9 mouse cellular contexts compared by ENCODE assay signal in genomic region chr8:83342693-83343092, GRCm38 (mm10). TPM values are rescaled to one million over a fixed set of nuclear protein-coding genes. Genes with fewer than 3 reads are reported as not detected.
DNase-seq lines count a peak whose midpoint lies in the region; ATAC-seq and TF ChIP-seq lines count a peak whose summit lies in the region.
"Had no signal": no experiment of that assay in that cellular context is flagged by ENCODE, and none has a peak within 500 bp of the region (broad histone marks: within the 10 kb centered on the region; RNA-seq: fewer than 3 reads in every experiment).

No protein-coding gene starts in this region.

- H3K9ac ChIP-seq in heart, embryonic 11.5 days (ENCODE audit: low read depth, low read length), result no peak overlapping the region
- no peak overlapping the region for H3K9ac ChIP-seq in liver, postnatal 0 days (replicated peaks)
- H3K9ac ChIP-seq in liver, embryonic 11.5 days (ENCODE audit: low read depth, low read length), result no peak overlapping the region

- peak; percentile 12 for DNase-seq in heart, adult 11 months
- no peak for DNase-seq in liver, postnatal 0 days
- DNase-seq in liver, embryonic 11.5 days (ENCODE audit: low spot score), result no peak
- DNase-seq in Muller cell, postnatal 12 days (ENCODE audit: inconsistent ontology term), result peak; percentile 19
- peak; percentile 66 for DNase-seq in retina, embryonic 14.5 days (ENCODE audit: low spot score)
- DNase-seq in spleen, postnatal 36 days (ENCODE audit: low spot score in 2 of 2), result no peak
- DNase-seq in spleen, postnatal 14 days (ENCODE audit: low spot score in 2 of 2), result no peak

- peak; percentile 52 for TF ChIP-seq CTCF in liver, postnatal 0 days (IDR thresholded peaks at IDR 0.05; ENCODE audit: low read depth)

- no peak for ATAC-seq in heart, embryonic 11.5 days (replicated peaks; ENCODE audit: insufficient number of reproducible peaks, low FRiP score, low TSS enrichment)
- ATAC-seq in liver, postnatal 0 days, result no peak
- no peak for ATAC-seq in liver, embryonic 11.5 days (replicated peaks; ENCODE audit: low FRiP score)

- H3K36me3 ChIP-seq in heart, embryonic 11.5 days (ENCODE audit: control insufficient read depth, insufficient read depth, low read length), result no peaks in the 10 kb centered on the region
- H3K36me3 ChIP-seq in liver, postnatal 0 days (replicated peaks; ENCODE audit: insufficient read depth, low read length), result no peaks in the 10 kb centered on the region
- H3K36me3 ChIP-seq in liver, embryonic 11.5 days (ENCODE audit: control insufficient read depth, insufficient read depth, low read length), result no peaks in the 10 kb centered on the region

- H3K4me2 ChIP-seq in heart, embryonic 11.5 days, result no peak overlapping the region
- no peak overlapping the region for H3K4me2 ChIP-seq in liver, postnatal 0 days (ENCODE audit: low read depth, low read length)
- H3K4me2 ChIP-seq in liver, embryonic 11.5 days, result no peak overlapping the region

- no peak overlapping the region for H3K4me3 ChIP-seq in heart, embryonic 11.5 days (ENCODE audit: low read depth, low read length)
- no peak overlapping the region for H3K4me3 ChIP-seq in liver, postnatal 0 days (ENCODE audit: low read depth, low read length)
- no peak overlapping the region for H3K4me3 ChIP-seq in liver, embryonic 11.5 days (ENCODE audit: low read depth, low read length)

- no peak for TF ChIP-seq EP300 in liver, postnatal 0 days (IDR thresholded peaks at IDR 0.05; ENCODE audit: low read depth)

- H3K4me1 ChIP-seq in heart, embryonic 11.5 days (ENCODE audit: control insufficient read depth, insufficient read depth, low read length), result no peaks in the 10 kb centered on the region
- H3K4me1 ChIP-seq in liver, postnatal 0 days (ENCODE audit: insufficient read depth), result no peaks in the 10 kb centered on the region
- H3K4me1 ChIP-seq in liver, embryonic 11.5 days (replicated peaks; ENCODE audit: control insufficient read depth, insufficient read depth, low read length), result no peaks in the 10 kb centered on the region

- no peak overlapping the region for H3K27ac ChIP-seq in heart, embryonic 11.5 days (ENCODE audit: low read depth, low read length)
- no peak overlapping the region for H3K27ac ChIP-seq in liver, postnatal 0 days (ENCODE audit: low read depth)
- H3K27ac ChIP-seq in liver, embryonic 11.5 days (ENCODE audit: low read depth, low read length), result no peak overlapping the region

- 0 out of 2 replicates have a peak, but pooled peaks cover 2% of the 10 kb centered on the region for H3K9me3 ChIP-seq in heart, embryonic 11.5 days (replicated peaks; ENCODE audit: control insufficient read depth, low read length)
- no peaks in the 10 kb centered on the region for H3K9me3 ChIP-seq in liver, postnatal 0 days (ENCODE audit: low read length)
- no peaks in the 10 kb centered on the region for H3K9me3 ChIP-seq in liver, embryonic 11.5 days (ENCODE audit: control insufficient read depth, low read length)

- no peaks in the 10 kb centered on the region for H3K27me3 ChIP-seq in heart, embryonic 11.5 days (ENCODE audit: control insufficient read depth, insufficient read depth, low read length)
- no peaks in the 10 kb centered on the region for H3K27me3 ChIP-seq in liver, postnatal 0 days (ENCODE audit: insufficient read depth, low read length)
- no peaks in the 10 kb centered on the region for H3K27me3 ChIP-seq in liver, embryonic 11.5 days (replicated peaks; ENCODE audit: control insufficient read depth, insufficient read depth, low read length)

RNA-seq across cellular contexts. Expression of gene Mgat4d, which starts 5.6 kb away (rescaled TPM):
- polyA plus RNA-seq in heart, embryonic 11.5 days (2014; fragmentation: Nextera tagmentation; extraction: Ambion mirVana), result not detected in 2 replicates
- polyA plus RNA-seq in liver, postnatal 0 days (2015; fragmentation: Nextera tagmentation; extraction: Ambion mirVana), result not detected in 2 replicates
- not detected in 2 replicates for polyA plus RNA-seq in liver, embryonic 11.5 days (2014; fragmentation: Nextera tagmentation; extraction: Ambion mirVana)
- polyA plus RNA-seq: stomach, embryonic 16.5 days had no signal

RNA-seq across cellular contexts. Expression of gene Elmod2, which starts 10.4 kb away (rescaled TPM):
- polyA plus RNA-seq in heart, embryonic 11.5 days (2014; fragmentation: Nextera tagmentation; extraction: Ambion mirVana), result 12.7 and 14.0 TPM in 2 replicates
- 3.4 and 4.0 TPM in 2 replicates for polyA plus RNA-seq in liver, postnatal 0 days (2015; fragmentation: Nextera tagmentation; extraction: Ambion mirVana)
- 15.0 and 18.1 TPM in 2 replicates for polyA plus RNA-seq in liver, embryonic 11.5 days (2014; fragmentation: Nextera tagmentation; extraction: Ambion mirVana)

RNA-seq across cellular contexts. Expression of gene Clgn, which starts 47.0 kb away (rescaled TPM):
- polyA plus RNA-seq in heart, embryonic 11.5 days (2014; fragmentation: Nextera tagmentation; extraction: Ambion mirVana), result 0.07 and 0.20 TPM in 2 replicates
- polyA plus RNA-seq in liver, postnatal 0 days (2015; fragmentation: Nextera tagmentation; extraction: Ambion mirVana), result 0.12 and 0.21 TPM in 2 replicates
- polyA plus RNA-seq in liver, embryonic 11.5 days (2014; fragmentation: Nextera tagmentation; extraction: Ambion mirVana), result 0.62 and 0.87 TPM in 2 replicates

RNA-seq across cellular contexts. Expression of gene Ucp1, which starts 52.5 kb away (rescaled TPM):
- polyA plus RNA-seq in heart, embryonic 11.5 days (2014; fragmentation: Nextera tagmentation; extraction: Ambion mirVana), result not detected in 2 replicates
- polyA plus RNA-seq in liver, postnatal 0 days (2015; fragmentation: Nextera tagmentation; extraction: Ambion mirVana), result not detected in 2 replicates
- not detected in 2 replicates for polyA plus RNA-seq in liver, embryonic 11.5 days (2014; fragmentation: Nextera tagmentation; extraction: Ambion mirVana)
- polyA plus RNA-seq: stomach, embryonic 16.5 days had no signal

Comparison
In these comparisons a context has a peak if more than half of its experiments do, and no peak if none do; other contexts are left out.
1. DNase-seq: peak in heart, adult 11 months (single experiment), Muller cell, postnatal 12 days (single experiment) and retina, embryonic 14.5 days (single experiment); none in liver, postnatal 0 days (single experiment), liver, embryonic 11.5 days (single experiment), spleen, postnatal 36 days (0 of 2) and spleen, postnatal 14 days (0 of 2).